Mouse (Mus musculus): ENCODE measurements around the gene Dock2.

GRCm38 (mm10) chr11:34427212-34427611 is 356.5 kb downstream of the Dock2 start:
- no peak for TF ChIP-seq TCF12 (IDR thresholded peaks at IDR 0.05; ENCODE audit: low read depth, low read length)
- TF ChIP-seq USF2 (IDR thresholded peaks at IDR 0.05; ENCODE audit: borderline replicate concordance in 1 of 2, insufficient read depth in 1 of 2, low read depth in 1 of 2, low read length in 2 of 2), result no peak
- TF ChIP-seq CTCF (IDR thresholded peaks at IDR 0.05 in 2 of 3, conservative IDR thresholded peaks at IDR 0.05 in 1 of 3; ENCODE audit: control insufficient read depth in 1 of 3, insufficient read depth in 1 of 3, low read depth in 2 of 3, low read length in 3 of 3, poor library complexity in 1 of 3, severe bottlenecking in 1 of 3), result no peak
- no peak for TF ChIP-seq MXI1 (IDR thresholded peaks at IDR 0.05; ENCODE audit: low read depth, low read length)
- TF ChIP-seq POLR2AphosphoS5 (IDR thresholded peaks at IDR 0.05; ENCODE audit: borderline replicate concordance, low read depth, low read length), result no peak
- no peak for TF ChIP-seq SMC3 (IDR thresholded peaks at IDR 0.05; ENCODE audit: low read depth, low read length)
- TF ChIP-seq HCFC1 (IDR thresholded peaks at IDR 0.05; ENCODE audit: low read depth, low read length), result no peak
- TF ChIP-seq MYB (IDR thresholded peaks at IDR 0.05; ENCODE audit: low read depth, low read length), result no peak
- TF ChIP-seq GATA1 (IDR thresholded peaks at IDR 0.05; ENCODE audit: low read depth, low read length), result no peak

All from MEL (cell line).